Mouse (Mus musculus) CD4-positive, CD25-positive, alpha-beta regulatory T cell, adult 4 months (primary cell): Measurements from ENCODE around the gene Fgfr4. TPM values are rescaled to one million over a fixed set of nuclear protein-coding genes. Genes with fewer than 3 reads are reported as not detected.

ENCODE experiments used
- ATAC-seq: one replicate; pipeline ENCODE4 v1.8.0; 2017
- polyA plus RNA-seq, 2 experiments: library from polyadenylated mRNA; unstranded; fragments of 100-300 nt; shearing (Covaris generic); gene quantifications; one replicate each; pipeline ENCODE4 v1.2.1; 2017

The Fgfr4 gene
- polyA plus RNA-seq = not detected

DNA sequence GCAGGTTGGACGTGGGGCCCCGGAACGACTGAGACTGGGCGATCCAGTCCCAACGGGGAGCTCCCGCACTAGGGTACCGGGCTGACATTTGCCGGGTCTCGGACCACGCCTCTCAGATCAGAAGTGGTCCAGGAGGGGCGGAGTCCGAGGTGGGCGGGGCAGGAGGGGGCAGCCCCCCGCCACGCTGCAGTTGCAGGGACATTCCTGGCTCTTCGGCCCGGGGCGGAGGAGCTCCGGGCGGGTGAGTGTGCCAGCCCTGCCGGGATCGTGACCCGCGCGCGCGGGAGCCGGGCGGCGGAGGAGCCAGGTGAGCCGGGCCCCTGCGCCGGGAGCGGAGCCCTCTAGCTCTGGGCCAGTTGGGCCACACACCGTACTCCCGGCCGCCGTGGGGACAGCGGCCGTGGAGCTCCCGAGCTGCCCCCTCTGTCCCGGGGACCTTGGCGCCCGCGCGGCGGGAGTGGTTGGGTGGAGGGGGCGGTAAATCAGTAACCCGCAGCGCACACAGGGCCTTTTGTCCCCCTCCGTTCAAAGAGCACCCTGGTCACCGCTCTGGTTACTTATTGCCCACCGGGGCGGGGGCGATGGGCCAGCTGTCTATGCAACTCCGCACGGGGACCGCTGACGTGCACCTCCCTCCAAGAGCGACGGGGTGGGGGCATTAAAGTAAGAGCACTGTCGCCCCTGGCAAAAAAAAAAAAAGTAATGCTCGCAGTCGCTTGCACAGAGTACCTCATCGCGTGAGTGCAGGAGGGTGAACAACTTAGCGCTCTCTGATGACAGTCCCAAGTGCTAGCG lies at the start of gene Fgfr4:
Gene Fgfr4 (plus strand): TSS at position 20 of the 795 bp plus-strand sequence.
- ATAC-seq = no peak

DNA sequence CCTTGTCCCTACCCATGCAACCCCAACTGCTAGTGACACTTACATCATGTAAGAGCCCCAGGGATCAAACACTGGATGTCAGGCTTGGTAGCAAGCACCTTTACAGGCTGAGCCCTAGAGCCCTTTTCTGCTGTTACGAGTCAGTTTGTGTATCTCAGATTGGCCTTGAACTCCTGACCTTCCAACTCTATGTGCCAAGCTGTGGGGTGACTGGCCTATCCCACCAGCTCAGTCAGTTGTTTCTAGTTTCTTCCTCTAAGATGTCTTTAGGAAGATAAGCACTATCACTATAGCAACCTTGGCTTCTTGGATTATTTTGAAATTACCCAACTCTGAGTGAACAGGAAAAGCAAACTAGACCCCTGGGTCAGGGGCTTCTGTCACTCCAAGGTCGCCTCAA lies 49.1 kb upstream of the Fgfr4 start:
- ATAC-seq = no peak

- ATAC-seq = peak; percentile 92
Measured at GRCm38 (mm10) chr13:55105045-55105952, 47.1 kb upstream of the Fgfr4 start, which contains the start of gene Zfp346. Gene Zfp346, plus strand, starts transcription at chr13:55105311.

GRCm38 (mm10) chr13:55105953-55106691 lies 46.3 kb upstream of the Fgfr4 start:
- no peak for ATAC-seq

DNA sequence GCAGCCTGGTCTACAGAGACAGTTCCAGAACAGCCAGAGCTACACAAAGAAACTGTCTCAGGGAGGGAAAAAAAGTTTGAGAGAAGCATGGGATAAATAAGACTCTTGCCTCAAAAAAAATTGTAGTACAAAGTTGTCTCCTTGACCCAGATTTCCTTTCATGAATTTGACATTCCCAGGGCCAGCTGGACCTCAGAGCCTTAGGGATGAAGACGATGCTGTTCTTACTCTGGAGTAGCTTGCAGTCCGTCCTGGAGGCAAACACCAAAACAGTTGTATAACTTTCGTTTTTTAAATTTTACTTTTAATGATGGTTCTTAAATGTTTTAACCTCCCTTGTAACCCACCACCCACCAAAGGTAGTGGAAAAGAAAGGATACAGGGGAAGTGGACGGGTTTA lies 45.3 kb upstream of the Fgfr4 start:
- no peak for ATAC-seq

GRCm38 (mm10) chr13:55107694-55108093 lies 44.7 kb upstream of the Fgfr4 start:
- no peak for ATAC-seq

- no peak for ATAC-seq
Measured at GRCm38 (mm10) chr13:55114375-55114774, 38.1 kb upstream of the Fgfr4 start.

GRCm38 (mm10) chr13:55124903-55125302 lies 27.5 kb upstream of the Fgfr4 start:
- no peak for ATAC-seq

DNA sequence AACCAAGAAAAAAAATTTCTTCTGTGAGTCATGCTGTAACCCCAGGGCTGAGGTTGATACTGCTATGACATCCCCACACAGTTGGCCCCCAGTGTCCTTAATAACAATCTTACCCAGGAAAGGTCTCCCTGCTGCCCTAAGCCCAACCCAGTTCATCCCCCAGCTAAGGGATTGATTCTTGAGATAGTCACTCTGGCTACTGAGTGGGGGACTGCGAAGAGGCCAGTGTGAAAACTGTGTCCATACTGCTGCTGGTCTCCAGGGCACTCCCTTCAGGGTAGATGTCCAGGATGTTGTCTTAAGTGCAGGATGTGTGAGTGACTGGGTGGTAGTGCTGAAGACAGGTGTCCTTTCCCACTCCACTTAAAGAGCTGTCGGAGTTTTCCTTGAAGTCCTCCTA lies 19.0 kb upstream of the Fgfr4 start, which contains the start of gene Gm17617:
Gene Gm17617 (minus strand): TSS at position 101 of the 400 bp plus-strand sequence.
- ATAC-seq = no peak

GRCm38 (mm10) chr13:55135382-55135781 lies 17.1 kb upstream of the Fgfr4 start:
- no peak for ATAC-seq

GRCm38 (mm10) chr13:55140271-55140670 lies 12.2 kb upstream of the Fgfr4 start:
- no peak for ATAC-seq

DNA sequence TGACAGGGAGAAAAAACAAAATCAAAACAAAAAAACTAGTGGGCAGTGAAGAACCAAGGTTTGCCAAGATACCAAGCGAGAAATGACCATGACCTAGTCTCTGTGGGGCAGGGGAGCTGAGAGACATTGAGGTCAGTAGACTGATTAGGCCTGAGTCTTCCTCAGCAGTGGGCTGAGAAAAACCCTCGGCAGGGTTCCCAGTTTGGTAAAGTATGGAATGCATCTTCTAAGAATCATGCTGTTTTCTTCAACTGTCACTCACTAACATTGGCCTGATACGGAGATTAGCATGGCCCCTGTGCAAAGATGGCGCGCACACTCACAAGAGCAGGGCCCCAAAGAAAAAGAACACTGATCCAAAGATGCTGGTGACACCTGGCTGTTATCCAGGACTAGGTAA lies 1.5 kb downstream of the Fgfr4 start:
- no peak for ATAC-seq

DNA sequence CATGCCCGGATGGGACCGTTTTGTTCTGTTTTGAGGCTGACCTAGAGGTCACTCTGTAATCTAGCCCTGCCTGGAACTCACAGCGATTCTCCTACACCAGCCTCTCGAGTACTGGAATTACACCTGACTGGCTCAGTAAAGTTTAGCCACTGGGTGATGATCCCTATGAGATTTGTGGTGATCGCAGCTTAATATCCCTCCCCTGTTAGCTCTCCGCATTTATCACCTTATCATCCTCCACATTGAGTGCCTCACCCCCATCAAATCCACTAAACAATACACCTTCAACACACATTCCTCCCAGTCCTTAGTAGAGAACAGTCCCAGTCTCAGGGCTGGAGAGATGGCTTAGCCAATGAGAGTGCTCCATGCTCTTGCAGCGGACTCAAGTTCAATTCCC lies 9.9 kb downstream of the Fgfr4 start:
- no peak for ATAC-seq

GRCm38 (mm10) chr13:55163553-55163952 lies 11.1 kb downstream of the Fgfr4 start:
- ATAC-seq = no peak

DNA sequence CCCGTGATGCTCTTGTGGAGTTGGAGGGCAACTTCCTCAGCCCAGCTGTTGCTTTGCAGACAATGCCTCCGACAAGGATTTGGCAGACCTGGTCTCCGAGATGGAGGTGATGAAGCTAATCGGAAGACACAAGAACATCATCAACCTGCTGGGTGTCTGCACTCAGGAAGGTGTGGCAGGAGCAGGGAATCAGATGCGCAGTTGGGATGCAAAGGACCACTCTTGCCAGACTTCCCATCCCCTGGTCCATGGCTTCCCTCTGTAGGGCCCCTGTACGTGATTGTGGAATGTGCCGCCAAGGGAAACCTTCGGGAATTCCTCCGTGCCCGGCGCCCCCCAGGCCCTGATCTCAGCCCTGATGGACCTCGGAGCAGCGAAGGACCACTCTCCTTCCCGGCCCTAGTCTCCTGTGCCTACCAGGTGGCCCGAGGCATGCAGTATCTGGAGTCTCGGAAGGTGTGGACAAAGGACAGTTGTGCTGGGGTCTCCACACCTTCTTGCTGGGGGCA lies 13.4 kb downstream of the Fgfr4 start:
- ATAC-seq = no peak

- ATAC-seq = no peak
Measured at GRCm38 (mm10) chr13:55166806-55167725, 14.6 kb downstream of the Fgfr4 start.

- no peak for ATAC-seq
Measured at GRCm38 (mm10) chr13:55167798-55168197, 15.4 kb downstream of the Fgfr4 start.

DNA sequence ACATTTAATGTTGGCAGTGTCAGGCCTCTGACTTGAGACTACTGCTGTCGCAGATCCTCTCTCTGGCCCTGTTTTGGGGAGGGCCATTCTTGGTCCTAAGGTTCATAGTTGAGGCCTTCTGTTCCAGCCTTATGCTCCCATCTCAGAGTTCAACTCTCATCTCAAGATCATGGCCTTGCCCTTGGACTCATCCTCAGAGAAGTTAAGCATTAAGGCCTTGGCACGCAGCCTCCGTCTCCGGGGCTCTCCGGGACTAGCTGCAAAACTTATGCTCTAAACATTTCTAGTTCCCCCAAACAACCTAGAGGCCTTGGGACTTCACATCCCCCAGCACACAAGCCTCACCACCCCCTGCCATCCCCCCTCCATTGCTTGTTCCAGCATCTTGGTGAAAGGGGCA lies 15.8 kb downstream of the Fgfr4 start:
- no peak for ATAC-seq

- ATAC-seq = no peak
Measured at GRCm38 (mm10) chr13:55168958-55169369, 16.5 kb downstream of the Fgfr4 start.

GRCm38 (mm10) chr13:55171517-55172335 lies 19.3 kb downstream of the Fgfr4 start:
- no peak for ATAC-seq
